Mouse (Mus musculus): ENCODE results near the gene Cit.

GRCm38 (mm10) chr5:115975672-115976071 lies 130.6 kb downstream of the Cit start:
- no peak for TF ChIP-seq RAD21 (IDR thresholded peaks at IDR 0.05; ENCODE audit: low read depth, low read length)
- no peak for TF ChIP-seq CTCF (IDR thresholded peaks at IDR 0.05 in 2 of 3, conservative IDR thresholded peaks at IDR 0.05 in 1 of 3; ENCODE audit: control insufficient read depth in 1 of 3, insufficient read depth in 1 of 3, low read depth in 2 of 3, low read length in 3 of 3, poor library complexity in 1 of 3, severe bottlenecking in 1 of 3)
- no peak for TF ChIP-seq POLR2AphosphoS2 (IDR thresholded peaks at IDR 0.05; ENCODE audit: low read length)
- no peak for TF ChIP-seq MYC (IDR thresholded peaks at IDR 0.05; ENCODE audit: low read depth, low read length)
- TF ChIP-seq ZNF384 (IDR thresholded peaks at IDR 0.05; ENCODE audit: low read depth, low read length), result no peak
- no peak for TF ChIP-seq HCFC1 (IDR thresholded peaks at IDR 0.05; ENCODE audit: low read depth, low read length)

All from MEL (cell line).